Mouse (Mus musculus): Measurements from ENCODE around the gene Usp18. TPM values are rescaled to one million over a fixed set of nuclear protein-coding genes. Genes with fewer than 3 reads are reported as not detected.
A peak's percentile ranks its signal among the peaks of the same experiment; 100 is the strongest.

Gene Usp18
- total RNA-seq (2021), result not detected
- long read RNA-seq, experiment 1, result 0 reads
- long read RNA-seq, experiment 2, partial matches to known transcripts, result 0 of 1 reads
- long read RNA-seq, experiment 2, other reads (novel, unspliced or antisense), result 0 of 1 reads

DNA sequence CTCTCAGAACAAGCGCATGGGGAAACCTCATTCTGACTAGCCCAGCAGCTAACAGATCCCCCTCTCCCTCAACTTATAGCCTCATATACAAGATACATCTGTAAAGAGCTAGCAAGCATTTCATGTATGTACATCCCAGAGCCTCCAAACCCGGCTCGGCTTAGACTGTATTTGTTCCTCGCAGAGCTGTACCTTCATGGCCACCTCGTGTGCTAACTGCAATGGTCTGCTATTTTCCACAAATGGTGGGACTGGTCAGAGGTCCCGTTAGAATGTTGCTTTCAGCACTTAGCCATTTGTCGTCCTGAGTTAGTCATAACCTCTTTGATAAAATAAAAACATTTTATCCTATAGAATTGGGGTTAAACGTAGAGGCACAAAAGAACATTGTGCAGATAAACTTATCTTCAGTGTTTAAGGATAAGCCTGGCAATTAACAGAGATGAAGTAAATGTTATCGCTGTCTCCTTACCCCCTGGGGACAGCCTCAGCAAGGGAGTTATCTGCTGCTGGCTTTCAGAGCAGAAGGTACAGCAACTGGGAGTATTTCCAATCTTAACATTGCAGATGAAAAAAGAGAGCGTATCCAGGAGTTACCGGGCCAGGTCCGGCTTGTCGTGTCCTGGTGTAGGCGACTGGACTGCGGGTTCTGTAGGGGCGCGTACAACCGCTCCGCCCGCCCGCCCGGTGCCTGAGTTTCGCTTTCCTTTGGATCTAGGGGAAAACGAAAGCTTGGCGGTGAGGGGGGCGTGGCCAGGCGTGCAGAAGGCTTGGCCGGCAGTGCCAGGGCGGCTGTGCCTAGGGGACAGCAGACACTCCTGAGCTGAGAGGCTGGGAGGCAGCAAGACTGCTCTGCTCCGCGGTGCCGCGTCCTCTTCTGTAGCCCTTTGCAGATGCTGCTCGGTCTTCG is at the start of gene Usp18:
Gene Usp18, plus strand, starts transcription at position 780 of the 910 bp plus-strand sequence.
- peak; percentile 50 to 64 for DNase-seq (ENCODE audit: low spot score in 2 of 2)

DNA sequence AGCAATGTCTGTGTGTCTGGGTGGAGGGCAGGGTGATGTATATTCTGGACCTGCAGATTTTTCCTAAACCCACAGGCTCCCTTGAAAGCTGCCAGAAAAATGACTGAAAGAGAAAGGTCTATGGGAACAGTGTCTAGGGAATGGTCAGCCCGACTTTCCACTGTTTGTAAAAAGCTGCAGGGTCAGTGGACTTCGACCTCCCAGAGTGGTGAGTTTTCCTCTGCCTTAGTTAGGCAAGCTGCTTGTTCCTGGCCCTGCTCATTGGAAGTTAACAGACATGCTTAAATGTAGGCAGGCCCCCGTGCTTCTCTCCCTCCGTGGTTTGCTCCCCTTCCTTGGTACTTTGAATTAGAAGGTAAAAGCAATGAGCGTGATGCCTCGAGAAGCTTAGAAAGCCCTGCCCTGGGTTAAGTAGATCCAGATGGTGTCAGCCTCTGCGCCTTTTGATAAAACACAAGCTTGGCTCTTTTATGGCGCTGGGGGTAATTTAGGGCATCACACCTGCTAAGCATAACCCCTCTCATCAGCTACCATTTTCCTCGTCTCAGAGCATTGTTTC is 47.8 kb upstream of the Usp18 start:
- no peak for DNase-seq (ENCODE audit: low spot score in 2 of 2)

DNA sequence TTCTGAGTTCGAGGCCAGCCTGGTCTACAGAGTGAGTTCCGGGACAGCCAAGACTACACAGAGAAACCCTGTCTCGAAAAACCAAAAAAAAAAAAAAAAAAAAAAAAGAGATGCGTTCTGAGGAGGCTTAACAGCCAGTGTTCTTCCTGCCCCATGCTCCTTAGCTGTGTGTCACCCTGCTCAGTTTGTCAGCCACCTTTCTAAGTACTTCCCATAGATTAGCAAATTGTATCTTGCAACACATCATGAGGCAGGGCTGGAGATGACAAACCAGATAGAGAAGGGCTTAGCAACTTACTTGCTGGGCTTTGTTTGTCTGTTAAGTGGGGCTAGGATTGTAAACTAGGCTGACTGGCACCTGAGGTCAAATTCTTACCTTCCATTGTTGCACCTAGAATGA is 45.2 kb upstream of the Usp18 start:
- no peak for DNase-seq (ENCODE audit: low spot score in 2 of 2)

DNA sequence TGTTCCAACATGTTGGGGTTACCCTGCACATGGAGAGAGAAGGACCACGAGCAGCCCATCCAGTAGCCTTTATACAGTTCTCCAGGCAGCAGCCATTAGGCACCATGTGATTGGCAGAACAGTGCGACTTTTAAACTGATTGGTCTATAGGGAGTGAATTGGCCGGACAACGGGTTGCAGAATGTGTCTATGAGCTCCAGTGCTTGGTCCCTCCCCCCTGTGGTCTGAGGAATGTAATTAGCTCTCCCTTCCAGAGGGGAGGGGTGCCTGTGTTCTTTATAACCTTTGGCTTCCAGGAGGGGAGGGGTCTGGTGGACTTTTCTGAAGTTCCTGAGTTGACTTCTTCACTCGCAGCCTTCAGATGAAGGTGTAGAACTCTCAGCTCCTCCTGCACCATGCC is 43.7 kb upstream of the Usp18 start:
- no peak for DNase-seq (ENCODE audit: low spot score in 2 of 2)

DNA sequence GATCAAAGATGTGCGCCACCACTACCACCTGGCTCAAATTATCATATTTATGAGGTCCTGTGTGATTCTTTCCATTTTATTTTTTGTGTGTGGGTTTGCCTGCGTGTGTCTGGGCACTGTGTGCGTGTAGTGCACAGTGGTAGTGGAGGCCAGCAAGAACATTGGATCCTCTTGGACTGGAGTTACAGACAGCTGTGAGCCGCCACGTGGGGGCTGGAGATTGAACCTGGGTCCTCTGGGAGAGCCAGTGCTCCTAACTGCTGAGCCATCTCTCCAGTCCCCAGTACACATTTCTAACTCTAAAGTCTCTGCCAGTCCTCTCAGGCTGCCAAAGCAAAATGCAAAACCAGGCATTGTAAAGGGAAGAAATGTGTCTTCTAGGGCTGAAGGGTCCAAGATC is 39.2 kb upstream of the Usp18 start:
- DNase-seq (ENCODE audit: low spot score in 2 of 2), result no peak

DNA sequence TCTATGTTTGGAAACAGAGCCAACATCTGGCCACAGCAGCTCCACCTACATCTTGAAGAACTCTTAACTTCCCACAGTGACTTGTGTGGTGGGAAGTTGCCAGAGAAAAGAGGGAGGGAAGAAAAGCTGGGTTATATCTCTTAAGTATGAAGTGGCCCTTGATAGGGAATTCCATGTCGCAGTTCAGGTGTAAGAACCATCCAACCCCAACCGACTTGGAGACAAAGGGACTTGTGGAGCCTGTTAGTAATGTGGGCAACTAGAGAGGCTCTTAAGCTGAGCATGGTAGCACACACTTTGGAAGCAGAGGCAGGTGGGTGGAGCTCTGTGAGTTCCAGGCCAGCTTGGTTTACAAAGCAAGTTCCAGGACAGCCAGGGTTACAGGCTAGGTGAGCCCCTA is 36.1 kb upstream of the Usp18 start:
- no peak for DNase-seq (ENCODE audit: low spot score in 2 of 2)

DNA sequence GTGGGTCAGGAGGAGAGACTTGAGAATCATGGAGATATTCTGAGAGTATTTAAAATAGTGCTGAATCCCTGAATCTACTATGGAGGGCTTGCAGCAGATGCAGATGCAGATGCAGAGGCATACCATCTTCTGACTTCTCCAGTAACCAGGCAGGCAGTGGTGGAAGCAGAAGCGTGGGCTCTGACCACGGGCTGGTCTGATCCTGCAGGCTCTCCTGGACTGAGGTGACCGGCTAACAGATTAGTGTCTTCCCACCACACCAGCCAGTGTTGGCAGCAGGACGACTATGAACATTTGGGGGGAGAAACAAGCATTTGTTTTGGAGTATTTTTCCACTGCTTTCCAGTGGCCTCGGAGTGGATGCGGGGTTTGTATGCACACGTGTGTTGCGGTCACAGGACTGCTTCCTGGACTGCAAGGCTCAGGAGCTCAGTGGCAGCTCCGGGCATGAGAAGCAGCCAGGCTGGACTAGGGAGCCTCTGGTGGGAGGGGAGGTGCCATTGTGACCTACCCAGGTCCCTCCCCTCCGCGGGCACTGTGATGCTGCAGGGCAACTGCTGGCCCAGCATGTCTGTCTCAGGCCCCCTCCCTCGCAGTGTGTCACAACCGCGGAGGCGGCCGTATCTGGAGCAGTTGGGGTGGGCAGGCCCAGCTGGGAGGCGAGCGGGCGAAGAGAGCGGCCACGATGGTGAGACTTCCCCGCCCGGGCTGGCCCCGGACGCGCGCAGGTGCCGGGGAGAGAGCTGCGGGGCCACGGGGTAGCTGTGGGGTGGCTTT is 35.4 kb upstream of the Usp18 start, which contains the start of gene Tuba8:
Gene Tuba8, plus strand, starts transcription at position 548 of the 777 bp plus-strand sequence.
- DNase-seq (ENCODE audit: low spot score in 2 of 2), result peak; percentile 21 to 33

DNA sequence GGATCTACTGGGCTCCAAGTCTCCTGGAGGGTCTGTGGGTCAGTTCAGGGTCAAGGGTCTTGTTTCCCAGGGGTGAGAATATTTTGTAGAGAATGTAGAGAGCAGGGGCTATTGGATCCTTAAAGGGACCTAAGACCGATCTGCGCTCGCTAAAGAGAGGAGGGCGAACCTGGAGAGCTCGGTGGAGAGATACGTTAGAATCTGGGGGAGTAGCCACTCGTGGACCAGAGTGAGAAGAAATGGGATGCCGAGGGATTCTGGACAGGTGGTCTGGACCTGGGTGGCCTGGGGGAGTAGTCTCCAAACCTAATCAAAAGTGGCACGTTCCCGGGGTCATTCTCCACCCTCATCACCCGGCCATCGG is 34.8 kb upstream of the Usp18 start:
- DNase-seq (ENCODE audit: low spot score in 2 of 2), result no peak

DNA sequence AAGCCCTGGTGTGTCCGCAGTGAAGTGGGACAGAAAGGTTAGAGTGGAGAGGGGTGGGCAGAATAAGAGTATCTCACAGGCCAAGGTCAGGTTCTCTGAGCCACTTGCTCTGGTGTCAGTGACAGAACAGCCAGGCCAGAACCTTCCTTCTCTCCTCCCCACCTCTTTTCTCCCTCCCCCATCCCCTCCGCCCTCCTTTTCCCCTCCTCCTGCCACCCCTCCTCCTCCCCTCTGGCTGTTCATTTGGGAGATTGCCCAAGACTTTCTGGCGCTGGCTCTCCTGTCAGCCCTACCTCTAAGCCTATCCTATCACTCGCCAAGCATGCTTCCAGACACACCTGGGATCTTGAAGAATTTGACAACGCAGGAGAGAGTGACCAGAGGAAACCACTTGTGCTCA is 34.0 kb upstream of the Usp18 start:
- DNase-seq (ENCODE audit: low spot score in 2 of 2), result no peak

DNA sequence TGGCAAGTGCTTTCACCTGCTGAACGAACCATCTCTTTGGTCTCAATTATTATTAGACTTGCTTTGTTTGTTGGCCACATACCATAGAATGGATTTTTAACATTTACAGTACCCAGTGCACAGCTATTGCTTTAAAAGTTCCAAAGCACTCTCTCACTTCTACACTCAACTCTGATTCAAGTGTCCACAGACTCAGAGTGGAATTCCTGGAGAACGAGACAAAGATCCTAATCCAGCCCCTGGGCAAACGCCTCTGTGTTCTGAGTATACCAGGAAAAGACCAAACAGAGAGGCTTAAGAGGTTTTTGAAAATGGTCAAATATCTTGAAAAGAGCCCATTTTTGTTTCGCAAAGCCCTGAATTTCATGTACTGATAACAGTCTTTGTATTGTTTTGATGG is 32.7 kb upstream of the Usp18 start:
- DNase-seq (ENCODE audit: low spot score in 2 of 2), result no peak

DNA sequence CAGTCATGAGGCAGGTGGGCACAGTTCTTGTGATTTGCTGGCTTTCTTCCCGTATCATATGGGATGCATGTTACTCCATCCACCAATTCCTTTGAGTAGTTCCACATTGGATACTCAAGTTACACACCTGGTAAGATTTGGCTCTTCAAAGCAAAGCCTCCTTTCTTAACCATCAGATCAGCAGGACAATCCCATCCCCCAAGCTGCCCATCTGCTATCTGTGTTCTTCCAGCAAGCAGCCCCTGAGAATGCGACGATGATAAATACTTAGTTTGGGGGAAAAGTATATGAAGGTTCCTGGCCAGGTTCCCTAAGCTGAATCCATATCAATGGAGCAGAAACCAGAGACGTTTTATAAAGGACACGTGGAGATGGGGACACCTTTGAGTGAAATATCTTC is 31.5 kb upstream of the Usp18 start:
- DNase-seq (ENCODE audit: low spot score in 2 of 2), result no peak

DNA sequence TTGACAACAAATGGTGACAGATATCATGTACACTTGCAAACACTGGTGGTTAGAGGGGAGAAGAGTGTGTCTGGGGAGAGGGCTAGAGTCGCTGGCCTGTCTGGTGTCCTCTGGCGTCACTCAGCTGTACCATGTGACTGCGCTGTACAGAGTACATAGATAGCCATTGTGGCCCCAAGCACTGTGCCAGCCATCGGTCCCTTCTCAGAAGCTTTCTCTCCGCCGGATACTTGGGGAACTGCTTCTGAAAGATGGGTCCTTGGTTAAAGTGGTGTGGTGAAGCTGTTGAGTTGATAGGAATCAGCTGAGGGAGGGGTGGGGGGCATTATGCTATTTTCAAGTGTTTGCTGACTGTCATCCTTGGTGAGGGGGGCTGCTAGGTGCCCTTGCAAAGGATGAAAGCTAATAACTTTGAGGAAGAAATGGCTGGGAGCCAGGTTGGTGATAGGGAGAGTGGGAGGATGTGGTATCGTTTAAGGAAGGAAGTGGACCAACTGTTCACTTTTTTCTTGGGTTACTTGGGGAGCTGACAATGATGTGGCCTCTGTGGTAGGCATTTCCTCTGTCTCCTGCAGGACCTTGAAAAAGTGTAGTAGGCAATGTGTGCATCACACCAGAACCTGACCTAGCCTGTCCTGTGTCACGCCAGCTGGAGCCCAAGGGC is 30.9 kb upstream of the Usp18 start:
- DNase-seq (ENCODE audit: low spot score in 2 of 2), result no peak

DNA sequence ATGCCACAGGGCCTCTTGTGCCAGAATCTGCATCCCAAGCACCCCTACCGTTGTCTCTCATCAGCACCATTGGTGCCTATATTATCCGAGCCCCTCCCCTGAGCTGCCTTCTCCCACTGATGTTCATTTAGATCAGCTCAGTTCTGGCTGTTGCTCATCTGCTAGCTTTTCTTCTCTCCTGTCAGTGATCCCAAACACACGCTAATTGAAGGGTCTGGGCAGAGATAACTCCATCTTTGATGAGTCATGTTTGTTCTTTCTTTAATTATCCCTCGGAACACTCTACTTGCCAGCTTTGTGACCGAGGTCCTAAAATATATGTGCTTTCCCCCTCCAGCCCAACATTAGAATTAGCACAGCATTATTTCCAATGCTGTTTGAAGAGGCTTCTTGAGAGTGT is 30.4 kb upstream of the Usp18 start:
- DNase-seq (ENCODE audit: low spot score in 2 of 2), result no peak

DNA sequence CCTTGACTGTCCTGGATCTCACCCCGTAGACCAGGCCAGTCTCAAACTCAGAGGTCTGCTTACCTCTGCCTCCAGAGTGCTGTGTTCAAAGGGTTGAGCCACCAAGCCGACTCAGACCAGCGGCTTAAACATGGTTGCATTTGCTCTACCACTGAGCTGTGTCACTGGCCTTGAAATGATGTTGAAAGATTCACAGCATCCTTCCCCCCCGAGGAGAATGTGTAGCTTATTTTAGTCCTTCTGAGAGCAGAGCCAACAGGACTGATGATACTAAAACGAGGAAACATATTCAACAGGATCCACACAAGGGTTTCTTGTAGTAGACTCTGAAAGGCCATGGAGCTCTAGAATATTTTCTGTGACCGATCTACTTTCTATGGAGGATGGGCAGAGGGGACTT is 29.8 kb upstream of the Usp18 start:
- no peak for DNase-seq (ENCODE audit: low spot score in 2 of 2)

DNA sequence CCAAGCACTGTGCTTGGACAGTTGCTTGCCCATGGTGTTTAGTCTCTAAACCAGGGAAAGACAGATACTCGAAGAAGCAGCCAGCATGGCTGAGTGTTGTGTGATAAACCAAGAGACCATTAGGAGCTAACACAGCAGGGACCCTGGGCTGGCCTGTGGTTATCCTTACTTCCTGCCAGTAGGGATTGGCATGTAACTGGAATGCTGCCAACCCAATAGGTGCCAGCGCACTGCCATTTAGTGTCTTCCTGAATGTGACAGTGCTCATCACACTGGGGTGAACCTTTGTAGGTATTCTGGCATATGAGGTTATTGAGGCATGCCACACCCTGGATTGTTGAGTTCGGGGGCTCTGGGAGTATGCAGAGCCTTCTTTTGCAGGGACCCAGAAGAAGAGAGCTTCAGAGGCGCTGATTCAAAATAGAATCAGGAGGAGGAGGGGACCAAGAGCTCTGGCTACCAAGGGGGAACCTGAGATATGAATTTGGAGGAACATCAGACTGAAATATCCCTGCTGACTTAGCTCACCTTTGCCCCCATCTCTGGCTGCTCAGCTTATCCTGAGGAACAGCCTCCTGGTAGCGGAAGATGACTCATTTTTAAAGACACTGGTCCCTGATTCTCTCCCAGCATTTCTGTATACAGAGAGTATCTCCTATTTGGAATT is 29.0 kb upstream of the Usp18 start:
- DNase-seq (ENCODE audit: low spot score in 2 of 2), result no peak

DNA sequence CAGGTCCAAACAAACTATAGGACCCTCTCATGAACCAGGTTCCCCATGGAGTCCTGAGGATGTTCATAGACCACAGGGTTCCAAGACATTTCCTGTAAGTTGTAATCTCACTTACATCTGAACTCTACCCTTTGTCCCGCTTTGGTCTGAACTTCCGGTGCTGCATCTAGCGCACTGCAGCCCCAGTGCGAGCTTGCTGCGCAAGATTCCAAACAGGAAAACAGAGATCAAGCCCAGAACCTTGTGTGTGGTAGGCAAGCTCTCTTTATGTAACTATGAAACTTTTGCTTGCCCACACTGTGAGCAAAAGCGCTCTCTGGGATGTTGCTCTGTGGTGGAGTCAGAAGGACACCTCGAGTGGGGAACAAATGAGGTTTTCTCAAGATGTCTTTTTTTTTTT is 27.7 kb upstream of the Usp18 start:
- no peak for DNase-seq (ENCODE audit: low spot score in 2 of 2)

DNA sequence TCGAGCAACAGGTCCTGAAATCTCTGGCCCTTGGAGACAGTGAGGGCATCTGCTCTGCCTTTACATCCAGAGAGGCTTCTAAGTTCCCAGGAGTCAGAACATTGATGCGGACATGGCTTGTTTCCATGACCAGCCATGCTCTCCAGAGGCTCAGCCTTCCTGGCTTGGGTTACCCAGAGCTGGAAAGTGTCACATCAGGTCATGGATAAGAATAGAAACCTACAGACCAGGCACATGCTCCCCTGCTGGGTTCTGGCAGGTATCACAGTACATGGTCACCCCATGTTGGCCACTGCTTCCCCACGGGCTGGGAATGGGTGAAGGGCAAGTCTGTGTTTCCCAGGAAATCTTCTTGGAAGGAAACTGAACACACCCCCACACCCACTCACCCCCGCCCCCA is 26.3 kb upstream of the Usp18 start:
- no peak for DNase-seq (ENCODE audit: low spot score in 2 of 2)

DNA sequence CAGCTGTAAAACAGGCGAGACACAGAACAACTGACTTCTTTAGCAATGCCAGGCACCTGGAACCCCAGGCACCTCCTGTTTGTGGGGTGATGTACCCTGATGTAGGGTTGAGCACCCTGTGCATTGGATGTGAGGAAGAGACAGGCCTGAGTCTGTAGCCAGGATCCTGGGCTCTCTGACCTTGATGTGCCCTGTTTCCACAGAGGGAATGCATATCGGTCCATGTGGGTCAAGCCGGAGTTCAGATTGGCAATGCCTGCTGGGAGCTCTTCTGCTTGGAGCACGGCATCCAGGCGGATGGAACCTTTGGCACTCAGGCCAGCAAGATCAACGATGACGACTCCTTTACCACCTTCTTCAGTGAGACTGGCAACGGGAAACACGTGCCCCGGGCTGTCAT is 25.5 kb upstream of the Usp18 start:
- DNase-seq (ENCODE audit: low spot score in 2 of 2), result no peak

DNA sequence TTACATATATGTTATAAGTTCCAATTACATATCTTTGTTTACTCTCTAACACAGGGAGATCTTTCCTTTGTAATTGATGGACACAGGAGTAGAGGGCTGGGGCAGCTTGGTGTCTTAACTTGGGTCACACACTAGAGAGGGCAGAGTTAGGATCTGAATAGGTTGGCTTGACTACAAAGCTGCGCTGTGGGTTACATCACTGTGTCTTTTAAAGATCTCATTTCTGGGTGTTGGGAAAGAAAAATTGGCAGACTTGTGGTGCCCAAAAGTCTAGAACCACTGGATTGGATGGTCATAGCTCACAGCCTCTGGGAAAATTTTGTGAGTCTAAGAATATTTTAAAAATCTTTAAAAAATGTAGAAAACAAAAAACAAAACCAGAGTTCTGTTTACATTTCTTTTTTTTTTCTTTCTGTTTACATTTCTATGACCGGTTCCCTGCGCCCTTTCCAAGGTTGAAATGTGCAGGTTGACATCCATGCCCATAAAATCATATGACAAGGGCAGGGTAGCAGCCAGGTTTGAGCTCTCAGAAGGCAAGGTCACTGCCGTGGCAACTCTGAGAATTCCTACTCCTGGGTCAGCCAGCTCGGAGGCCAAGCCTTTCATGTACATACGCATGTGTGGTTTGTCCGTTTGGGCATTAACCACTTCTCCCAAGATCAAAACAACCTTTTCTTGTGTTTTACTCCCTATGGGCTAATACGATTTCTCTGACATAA is 23.7 kb upstream of the Usp18 start:
- no peak for DNase-seq (ENCODE audit: low spot score in 2 of 2)

DNA sequence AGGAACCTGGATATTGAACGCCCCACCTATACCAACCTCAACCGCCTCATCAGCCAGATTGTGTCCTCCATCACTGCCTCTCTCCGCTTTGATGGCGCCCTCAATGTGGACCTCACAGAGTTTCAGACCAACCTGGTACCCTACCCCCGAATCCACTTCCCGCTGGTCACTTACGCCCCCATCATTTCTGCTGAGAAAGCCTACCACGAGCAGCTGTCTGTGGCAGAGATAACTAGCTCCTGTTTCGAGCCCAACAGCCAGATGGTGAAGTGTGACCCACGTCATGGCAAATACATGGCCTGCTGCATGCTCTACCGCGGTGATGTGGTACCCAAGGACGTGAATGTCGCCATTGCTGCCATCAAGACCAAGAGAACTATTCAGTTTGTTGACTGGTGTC is 22.7 kb upstream of the Usp18 start:
- no peak for DNase-seq (ENCODE audit: low spot score in 2 of 2)
